Mouse (Mus musculus): ENCODE data around the gene Aoc2.

- TF ChIP-seq POLR2A (IDR thresholded peaks at IDR 0.05; ENCODE audit: borderline replicate concordance, extremely low read depth, low read depth, low read length) (no peak), CTCF (IDR thresholded peaks at IDR 0.05; ENCODE audit: insufficient read depth, low read length) (no peak)
These were observed 49.6 kb upstream of the Aoc2 start for GRCm38 (mm10) chr11:101275309-101275708.
